Mouse (Mus musculus) spleen, postnatal 0 days (tissue): ENCODE data around the gene Snx29. TPM values are rescaled to one million over a fixed set of nuclear protein-coding genes. Genes with fewer than 3 reads are reported as not detected.

Experiments
- polyA plus RNA-seq: library from polyadenylated mRNA; unstranded; fragments of >200 nt; fragmentation: Nextera tagmentation; extraction: Ambion mirVana; gene quantifications from 2 replicates; pipeline ENCODE4 v1.2.1, GENCODE M21; 2015

The Snx29 gene
- polyA plus RNA-seq = 8.3 and 9.1 TPM in 2 replicates

GRCm38 (mm10) chr16:11322409-11323323, at the start of gene Snx29:
TSS of gene Snx29 (plus strand) at chr16:11322908.

GRCm38 (mm10) chr16:11313512-11313911, 9.2 kb upstream of the Snx29 start, which contains the start of gene Tnfrsf17:
TSS of gene Tnfrsf17 (plus strand) at chr16:11313812.

Other genes starting within 250 kb of the Snx29 start
- gene Txndc11, start 188.3 kb upstream of the Snx29 start, polyA plus RNA-seq = 19.1 and 19.5 TPM in 2 replicates
- gene Zc3h7a, start 146.5 kb upstream of the Snx29 start, polyA plus RNA-seq = 43.4 and 53.2 TPM in 2 replicates
- gene Rsl1d1, start 119.6 kb upstream of the Snx29 start, polyA plus RNA-seq = 115 and 116 TPM in 2 replicates
- 48.3 and 49.9 TPM in 2 replicates for gene Gspt1, start 68.6 kb upstream of the Snx29 start, polyA plus RNA-seq
- not detected in 2 replicates for gene Tnfrsf17, start 9.1 kb upstream of the Snx29 start, polyA plus RNA-seq